Mouse (Mus musculus) kidney, embryonic 16.5 days (tissue): ENCODE data around the gene Zfp524. TPM values are rescaled to one million over a fixed set of nuclear protein-coding genes. Genes with fewer than 3 reads are reported as not detected.
A peak's percentile ranks its signal among the peaks of the same experiment; 100 is the strongest.

Experiments
- ATAC-seq: fragments of 200-750 bp; cut with Nextera tagmentation; 2 replicates; pipeline ENCODE4 v1.8.0; 2017; ENCODE audit warnings: moderate TSS enrichment; ENCODE audit not compliant: low FRiP score, low TSS enrichment
- H3K27ac ChIP-seq: fragments of 300-500 bp; sonication (generic); 2 replicates; pipeline ENCODE4 v1.5.1; 2014; ENCODE audit warnings: low read length
- H3K27me3 ChIP-seq: fragments of 300-500 bp; sonication (generic); 2 replicates; pipeline ENCODE4 v1.6.1; 2014; ENCODE audit warnings: low read length, control low read depth, mixed read lengths; ENCODE audit not compliant: insufficient read depth
- H3K36me3 ChIP-seq: fragments of 300-500 bp; sonication (generic); 2 replicates; pipeline ENCODE4 v1.6.1; 2014; ENCODE audit warnings: low read length, control low read depth, mixed read lengths; ENCODE audit not compliant: insufficient read depth
- H3K4me1 ChIP-seq: fragments of 300-500 bp; sonication (generic); 2 replicates; pipeline ENCODE4 v1.6.1; 2014; ENCODE audit warnings: low read length, control low read depth, mixed read lengths; ENCODE audit not compliant: insufficient read depth
- H3K4me2 ChIP-seq: fragments of 300-500 bp; sonication (generic); replicated peaks from 2 replicates; pipeline ENCODE4 v1.6.1; 2014; ENCODE audit warnings: low read depth, low read length
- H3K4me3 ChIP-seq: fragments of 300-500 bp; sonication (generic); 2 replicates; pipeline ENCODE4 v1.5.1; 2014; ENCODE audit warnings: mild to moderate bottlenecking, low read length
- H3K9ac ChIP-seq: fragments of 300-500 bp; sonication (generic); replicated peaks from 2 replicates; pipeline ENCODE4 v1.6.1; 2014; ENCODE audit warnings: low read length
- H3K9me3 ChIP-seq: fragments of 300-500 bp; sonication (generic); 2 replicates; pipeline ENCODE4 v1.6.1; 2016; ENCODE audit warnings: low read length, control low read depth
- WGBS: fragments of 180-500 bp; shearing (Covaris S2); extraction: QIAGEN DNeasy Blood & Tissue Kit; methylation state at CpG from one replicate; pipeline ENCODE4 v1.1.7; 2014; 5-methylcytosine and 5-hydroxymethylcytosine counted together
- polyA plus RNA-seq: library from polyadenylated mRNA; unstranded; fragments of >200 nt; fragmentation: Nextera tagmentation; extraction: Ambion mirVana; gene quantifications from 2 replicates; pipeline ENCODE4 v1.2.1, GENCODE M21; 2015

Gene Zfp524
- polyA plus RNA-seq, 1 experiment from 2014 or later, result 14.4 TPM

DNA sequence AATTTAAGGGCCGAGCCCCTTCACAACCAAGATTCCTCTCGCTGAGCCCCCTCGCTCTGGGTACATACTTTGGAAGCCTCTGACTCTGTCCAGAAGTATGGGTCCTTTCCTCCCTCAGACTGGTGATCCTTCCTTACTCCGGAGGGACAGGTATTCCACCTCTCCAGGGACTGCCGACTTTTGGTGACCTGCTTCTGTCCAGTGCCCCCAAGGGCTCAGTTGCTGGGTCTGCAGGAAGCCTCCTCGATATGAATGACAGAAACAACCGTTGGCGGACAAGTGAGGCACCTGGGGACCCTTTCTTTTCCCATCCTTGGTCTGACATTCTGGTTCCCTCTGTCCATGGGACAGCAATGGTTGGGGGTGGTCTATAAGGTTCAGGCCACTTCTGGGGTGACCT is 43.2 kb downstream of the Zfp524 start:
- H3K27me3 ChIP-seq, result peaks cover 48% of the 10 kb centered on the region
- H3K4me3 ChIP-seq, result peak overlapping the region; percentile 62
- H3K36me3 ChIP-seq, result no peaks in the 10 kb centered on the region
- H3K9me3 ChIP-seq, result no peaks in the 10 kb centered on the region
- 0 out of 2 replicates have a peak overlapping the region, but pooled peaks have one; percentile 38 for H3K27ac ChIP-seq
- H3K4me1 ChIP-seq, result peaks cover 43% of the 10 kb centered on the region
- H3K9ac ChIP-seq, result peak overlapping the region; percentile 86
- no peak for ATAC-seq
- 31% methylated on average over 8 of the region's 8 CpGs for WGBS
- peak overlapping the region; percentile 89 for H3K4me2 ChIP-seq

- H3K4me3 ChIP-seq, result peak overlapping the region; percentile 62
- peak overlapping the region; percentile 89 for H3K4me2 ChIP-seq
- H3K27me3 ChIP-seq, result peaks cover 46% of the 10 kb centered on the region
- no peak for ATAC-seq
- WGBS, result 30% methylated on average over 11 of the region's 11 CpGs
- H3K4me1 ChIP-seq, result peaks cover 39% of the 10 kb centered on the region
- H3K9ac ChIP-seq, result no peak overlapping the region; the same call in 1 of the 2 replicates
- H3K36me3 ChIP-seq, result no peaks in the 10 kb centered on the region
- H3K27ac ChIP-seq, result no peak overlapping the region
- H3K9me3 ChIP-seq, result no peaks in the 10 kb centered on the region
These were observed 43.6 kb downstream of the Zfp524 start for GRCm38 (mm10) chr7:5057804-5058203.

DNA sequence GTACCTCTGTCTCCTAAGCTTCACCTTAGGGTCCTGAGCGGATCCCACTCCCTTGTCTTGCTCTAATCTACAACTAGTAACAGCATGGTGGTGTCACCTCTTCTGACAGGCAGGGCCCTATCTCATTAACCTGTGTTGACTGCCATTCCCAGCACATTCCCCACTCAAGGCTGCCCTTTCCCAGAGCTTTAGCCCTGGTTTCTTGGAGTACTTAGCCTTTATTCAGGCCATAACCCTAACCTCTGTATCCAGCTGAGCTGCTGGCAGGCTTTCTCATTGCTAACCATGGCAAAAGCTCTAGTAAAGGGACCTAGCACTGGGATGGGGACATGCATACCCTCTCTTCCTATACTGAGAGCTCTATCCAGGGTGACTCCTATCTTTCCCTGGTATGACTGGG is 44.4 kb downstream of the Zfp524 start:
- Histone ChIP-seq H3K9me3 (no peaks in the 10 kb centered on the region), H3K9ac (peak overlapping the region; percentile 19; the same call in 1 of the 2 replicates), H3K36me3 (no peaks in the 10 kb centered on the region), H3K27me3 (peaks cover 38% of the 10 kb centered on the region), H3K4me3 (no peak overlapping the region), H3K4me1 (peaks cover 36% of the 10 kb centered on the region), H3K4me2 (no peak overlapping the region), H3K27ac (no peak overlapping the region)
- WGBS, result 92% methylated on average over 1 of the region's 1 CpGs
- ATAC-seq, result no peak

DNA sequence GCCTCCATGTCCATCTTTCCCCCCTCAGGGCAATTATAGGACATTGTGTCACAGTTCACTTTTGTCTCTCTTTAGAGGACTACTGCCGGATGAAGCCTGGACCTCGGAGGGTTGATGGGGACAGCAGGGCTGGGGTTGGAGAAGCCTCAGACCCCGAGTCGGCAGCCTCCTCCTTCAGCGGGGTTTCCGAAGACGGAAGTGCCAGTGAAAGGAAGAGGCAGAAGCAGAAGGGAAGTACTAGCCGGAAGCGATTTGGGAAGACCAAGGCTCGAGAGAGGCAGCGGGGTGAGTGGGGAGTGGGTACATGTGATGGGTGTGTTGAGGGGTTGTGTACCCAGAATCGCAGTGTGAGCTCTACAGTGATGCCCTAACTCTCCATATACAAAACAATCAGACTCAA is 45.2 kb downstream of the Zfp524 start:
- ATAC-seq, result no peak
- H3K27ac ChIP-seq, result no peak overlapping the region
- H3K9me3 ChIP-seq, result no peaks in the 10 kb centered on the region
- H3K9ac ChIP-seq, result peak overlapping the region; percentile 98; the same call in 1 of the 2 replicates
- WGBS, result 90% methylated on average over 12 of the region's 12 CpGs
- H3K36me3 ChIP-seq, result no peaks in the 10 kb centered on the region
- H3K27me3 ChIP-seq, result peaks cover 30% of the 10 kb centered on the region
- peaks cover 37% of the 10 kb centered on the region for H3K4me1 ChIP-seq
- no peak overlapping the region for H3K4me3 ChIP-seq
- H3K4me2 ChIP-seq, result no peak overlapping the region

GRCm38 (mm10) chr7:5060239-5060731 is 46.1 kb downstream of the Zfp524 start:
- Histone ChIP-seq H3K27me3 (peaks cover 21% of the 10 kb centered on the region), H3K4me2 (peak overlapping the region; percentile 96), H3K9ac (peak overlapping the region; percentile 98), H3K4me1 (peaks cover 39% of the 10 kb centered on the region), H3K4me3 (peak overlapping the region; percentile 79), H3K36me3 (no peaks in the 10 kb centered on the region), H3K27ac (peak overlapping the region; percentile 100), H3K9me3 (no peaks in the 10 kb centered on the region)
- 1% methylated on average over 27 of the region's 27 CpGs for WGBS
- ATAC-seq, result peak; percentile 5; the same call in 1 of the 2 replicates

- peak overlapping the region; percentile 100 for H3K27ac ChIP-seq
- peak overlapping the region; percentile 96 for H3K4me2 ChIP-seq
- peak; percentile 88 for ATAC-seq
- H3K9ac ChIP-seq, result peak overlapping the region; percentile 98
- peaks cover 13% of the 10 kb centered on the region for H3K27me3 ChIP-seq
- H3K9me3 ChIP-seq, result no peaks in the 10 kb centered on the region
- H3K36me3 ChIP-seq, result peaks cover under 1% of the 10 kb centered on the region; the same call in 1 of the 2 replicates
- H3K4me3 ChIP-seq, result peak overlapping the region; percentile 79
- under 1% methylated on average over 60 of the region's 60 CpGs for WGBS
- H3K4me1 ChIP-seq, result peaks cover 43% of the 10 kb centered on the region
These were observed 46.9 kb downstream of the Zfp524 start for GRCm38 (mm10) chr7:5060944-5061773.

- H3K9me3 ChIP-seq, result no peaks in the 10 kb centered on the region
- H3K27me3 ChIP-seq, result peaks cover 8% of the 10 kb centered on the region; the same call in 1 of the 2 replicates
- H3K4me1 ChIP-seq, result peaks cover 41% of the 10 kb centered on the region
- H3K36me3 ChIP-seq, result peaks cover 7% of the 10 kb centered on the region; the same call in 1 of the 2 replicates
- peak; percentile 83 for ATAC-seq
- under 1% methylated on average over 57 of the region's 65 CpGs for WGBS
- peak within 1 kb of the TSS; percentile 79 for H3K4me3 ChIP-seq
- H3K27ac ChIP-seq, result peak within 1 kb of the TSS; percentile 100
- H3K9ac ChIP-seq, result peak within 1 kb of the TSS; percentile 98
- peak within 1 kb of the TSS; percentile 96 for H3K4me2 ChIP-seq
These were observed 47.7 kb downstream of the Zfp524 start, which contains the start of gene U2af2 for GRCm38 (mm10) chr7:5061774-5062359. TSS of gene U2af2 (plus strand) at chr7:5062143.

- Histone ChIP-seq H3K36me3 (peaks cover 13% of the 10 kb centered on the region; the same call in 1 of the 2 replicates), H3K27me3 (peaks cover 4% of the 10 kb centered on the region; the same call in 1 of the 2 replicates), H3K9ac (peak overlapping the region; percentile 98), H3K4me1 (peaks cover 35% of the 10 kb centered on the region), H3K4me3 (peak overlapping the region; percentile 79), H3K4me2 (peak overlapping the region; percentile 96), H3K27ac (peak overlapping the region; percentile 95), H3K9me3 (no peaks in the 10 kb centered on the region)
- WGBS, result under 1% methylated on average over 51 of the region's 51 CpGs
- peak; percentile 32; the same call in 1 of the 2 replicates for ATAC-seq
These were observed 48.3 kb downstream of the Zfp524 start for GRCm38 (mm10) chr7:5062360-5063001.

GRCm38 (mm10) chr7:5064886-5065285 is 50.7 kb downstream of the Zfp524 start:
- Histone ChIP-seq H3K36me3 (peaks cover 34% of the 10 kb centered on the region), H3K9ac (no peak overlapping the region), H3K4me3 (no peak overlapping the region), H3K4me2 (no peak overlapping the region), H3K9me3 (no peaks in the 10 kb centered on the region), H3K27ac (no peak overlapping the region), H3K4me1 (peaks cover 27% of the 10 kb centered on the region), H3K27me3 (no peaks in the 10 kb centered on the region)
- no peak for ATAC-seq
- WGBS, result 93% methylated on average over 6 of the region's 6 CpGs
